Mouse (Mus musculus): ENCODE measurements at regions not wholly inside any gene's neighbourhood (a gene's known extent, or its start where the extent isn't known, plus 50 kb on each side); places are given as distances from the start of the nearest gene placed in this dataset.

GRCm38 (mm10) chr15:65726271-65726670 lies 711.6 kb upstream of the Gm21961 start:
- TF ChIP-seq CTCF (IDR thresholded peaks at IDR 0.05; ENCODE audit: extremely low read depth, insufficient read depth, insufficient read length, insufficient replicate concordance) (no peak), POLR2A (IDR thresholded peaks at IDR 0.05; ENCODE audit: low read depth, low read length) (no peak)
